Mouse (Mus musculus) brain, embryonic 18.5 days (tissue): Measurements from ENCODE around the gene Gm26938.

ENCODE experiments used
- DNase-seq: peaks from one replicate; pipeline ENCODE4 v3.0.0-alpha.2; 2012; ENCODE audit warnings: low read depth, low spot score

Gene Gm26938

GRCm38 (mm10) chr5:139826357-139827055, at the start of gene Gm26938, which contains the start of gene Psmg3:
Gene Gm26938, minus strand, starts transcription at chr5:139826407.
Gene Psmg3, minus strand, starts transcription at chr5:139826885.
- DNase-seq = peak; percentile 74

- no peak for DNase-seq
Observed at GRCm38 (mm10) chr5:139871526-139871925, 45.3 kb upstream of the Gm26938 start.

DNA sequence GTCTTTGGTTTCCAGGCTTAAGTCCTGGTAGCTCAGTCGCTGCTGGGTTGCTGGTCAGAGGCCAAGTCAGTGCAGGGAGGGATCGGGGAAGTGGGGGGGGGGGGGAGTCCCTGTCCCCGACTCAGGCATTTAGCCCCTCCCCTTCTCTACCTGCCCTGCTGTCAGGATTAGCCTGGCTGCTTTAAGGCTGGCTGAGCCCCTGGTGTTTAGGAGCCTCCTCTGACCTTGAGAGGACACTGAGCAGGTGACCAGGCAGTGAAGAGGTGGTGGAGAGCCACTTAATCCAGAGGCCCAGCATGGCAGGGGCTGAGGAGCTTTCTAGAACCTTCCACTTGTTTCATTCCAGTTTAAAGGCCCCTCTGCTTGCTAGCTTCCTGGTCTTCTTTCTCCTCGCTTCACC, 44.7 kb upstream of the Gm26938 start:
- DNase-seq = no peak

GRCm38 (mm10) chr5:139862759-139863158, 36.6 kb upstream of the Gm26938 start:
- DNase-seq = peak; percentile 20

DNA sequence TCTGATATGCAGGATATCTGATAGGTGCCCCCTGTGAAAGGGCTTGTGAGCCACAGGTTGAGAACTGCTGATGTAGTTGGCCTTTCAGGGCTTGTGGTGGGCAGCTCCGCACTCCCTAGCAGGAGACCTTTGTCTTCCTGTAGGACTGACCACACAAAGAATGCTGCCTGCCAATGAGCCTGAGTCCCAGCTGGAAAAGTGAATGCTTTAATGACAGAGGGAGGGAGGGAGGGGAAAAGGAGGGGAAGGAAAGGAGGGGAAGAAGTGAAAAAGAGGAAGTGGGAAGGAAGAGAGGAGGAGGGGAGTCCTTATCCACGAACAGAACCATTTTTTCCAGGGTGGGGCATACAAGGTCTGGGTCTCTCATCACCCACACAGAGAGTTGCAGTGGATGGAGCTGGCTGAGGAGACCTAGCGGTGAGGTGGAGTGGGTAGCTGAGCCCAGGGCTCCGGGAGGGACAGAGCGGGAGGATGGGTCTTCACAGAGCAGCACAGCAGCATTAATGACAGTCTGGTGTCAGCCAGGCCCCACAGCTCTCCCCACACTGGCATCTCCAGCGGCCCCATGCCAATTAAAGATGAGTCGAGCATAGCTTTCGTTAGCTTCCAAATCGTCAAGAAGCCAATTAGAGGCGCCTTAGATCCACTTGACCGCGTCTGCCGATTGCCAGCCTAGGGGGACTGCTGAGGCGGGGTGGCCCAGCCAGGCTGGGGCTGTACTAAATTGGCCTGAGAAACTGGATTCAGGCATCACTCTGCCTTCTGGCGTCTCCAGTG, 34.3 kb upstream of the Gm26938 start:
- no peak for DNase-seq

- DNase-seq = no peak
Observed at GRCm38 (mm10) chr5:139849626-139850320, 23.6 kb upstream of the Gm26938 start.

- DNase-seq = no peak
Observed at GRCm38 (mm10) chr5:139839142-139839541, 12.9 kb upstream of the Gm26938 start.

GRCm38 (mm10) chr5:139838476-139838892, 12.3 kb upstream of the Gm26938 start:
- DNase-seq = peak; percentile 30

DNA sequence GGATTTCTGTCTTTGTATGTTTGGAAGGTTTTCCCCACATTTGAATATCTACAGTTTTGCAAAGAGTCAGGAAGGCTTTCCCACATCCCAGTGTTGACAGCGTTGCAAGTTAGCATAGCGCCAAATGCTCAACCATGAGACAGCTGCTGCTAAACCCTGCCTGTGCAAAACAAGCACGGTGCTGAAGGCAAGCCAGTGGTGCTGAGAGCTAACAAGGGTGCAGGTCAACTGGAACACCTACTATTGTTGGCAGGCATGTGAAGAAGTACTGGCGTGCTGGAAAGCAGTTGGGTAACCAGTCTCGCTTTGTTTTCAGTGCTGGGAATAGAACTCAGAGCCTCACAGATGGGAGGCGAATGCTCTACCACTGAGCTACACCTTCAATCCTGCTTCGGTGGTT, 9.5 kb upstream of the Gm26938 start:
- DNase-seq = no peak

DNA sequence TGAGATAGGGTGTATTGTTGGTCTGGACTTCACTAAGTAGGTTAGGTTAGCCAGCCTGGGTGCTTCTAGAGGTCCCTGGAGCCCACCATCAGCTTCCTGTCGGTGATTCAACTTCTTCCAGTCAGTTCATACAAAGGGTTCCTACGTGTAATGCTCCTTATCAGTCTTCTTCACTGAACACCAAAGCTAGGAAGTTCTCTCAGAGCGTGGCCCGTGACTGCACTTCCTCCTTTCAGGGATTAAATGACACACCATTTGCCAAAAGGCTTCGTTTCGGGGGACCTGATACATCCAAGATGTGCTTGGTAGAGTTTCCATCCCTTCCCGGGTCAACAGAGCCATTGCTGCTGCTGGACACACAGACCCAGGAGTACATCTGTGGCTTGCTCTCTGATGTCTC, 5.9 kb upstream of the Gm26938 start:
- no peak for DNase-seq

DNA sequence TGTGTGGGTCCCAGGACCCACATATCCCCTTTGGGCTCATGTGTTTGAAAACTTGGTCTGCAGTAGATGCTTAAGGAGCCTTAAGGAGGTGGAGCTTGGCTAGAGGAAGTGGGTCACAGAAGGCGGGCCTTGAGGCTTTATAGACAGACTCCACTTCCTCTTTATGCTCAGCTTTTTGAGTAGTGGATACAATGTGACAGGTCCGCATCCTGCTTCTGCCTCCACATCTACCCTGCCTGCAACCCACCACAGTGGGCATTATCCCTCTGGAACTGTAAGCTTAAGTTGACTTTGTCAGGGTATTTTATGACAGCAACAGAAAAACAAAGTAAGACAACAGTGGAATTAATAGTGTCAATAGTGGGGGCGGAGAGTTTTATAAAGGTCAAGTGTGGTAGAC, 4.5 kb upstream of the Gm26938 start:
- DNase-seq = no peak

- DNase-seq = peak; percentile 18
Observed at GRCm38 (mm10) chr5:139829384-139829783, 3.2 kb upstream of the Gm26938 start.

DNA sequence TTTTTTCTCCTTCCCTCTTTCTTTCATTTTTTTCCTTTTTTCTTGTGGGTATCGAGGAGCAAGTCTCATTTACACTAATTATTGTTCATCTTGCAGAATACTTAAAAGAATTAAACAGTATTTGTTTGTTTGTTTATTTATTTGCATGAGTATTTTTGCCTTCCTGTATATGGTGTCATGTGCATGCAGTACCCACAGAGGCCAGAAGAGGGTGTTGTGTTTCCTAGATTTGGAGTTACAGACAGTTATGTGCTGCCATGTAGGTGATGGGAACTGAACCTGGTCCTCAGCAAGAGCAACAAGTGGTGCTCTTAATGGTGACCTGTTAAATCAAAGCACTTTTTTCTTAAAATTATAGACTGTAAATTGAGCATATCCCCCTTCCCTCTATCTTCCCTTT, 1.4 kb upstream of the Gm26938 start:
- DNase-seq = no peak

DNA sequence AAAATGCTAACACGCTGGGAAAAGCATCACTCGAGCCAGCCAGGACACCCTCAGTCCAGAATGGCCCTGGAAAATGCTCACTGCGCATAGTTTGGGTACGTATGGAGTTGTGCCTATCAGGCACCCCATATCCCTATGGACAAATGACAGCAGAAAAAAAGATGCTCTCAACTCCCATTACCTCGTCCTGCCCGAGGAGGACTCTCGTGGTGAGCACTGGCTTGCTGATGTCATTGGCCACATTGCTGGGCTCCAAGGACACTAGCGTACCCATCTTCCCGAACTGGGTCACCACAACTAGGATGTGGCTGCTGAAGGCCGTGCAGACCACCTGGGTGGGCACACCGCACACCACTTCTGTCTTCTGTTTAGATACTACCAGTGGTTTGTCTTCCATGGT, 260 bp downstream of the Gm26938 start:
- no peak for DNase-seq

DNA sequence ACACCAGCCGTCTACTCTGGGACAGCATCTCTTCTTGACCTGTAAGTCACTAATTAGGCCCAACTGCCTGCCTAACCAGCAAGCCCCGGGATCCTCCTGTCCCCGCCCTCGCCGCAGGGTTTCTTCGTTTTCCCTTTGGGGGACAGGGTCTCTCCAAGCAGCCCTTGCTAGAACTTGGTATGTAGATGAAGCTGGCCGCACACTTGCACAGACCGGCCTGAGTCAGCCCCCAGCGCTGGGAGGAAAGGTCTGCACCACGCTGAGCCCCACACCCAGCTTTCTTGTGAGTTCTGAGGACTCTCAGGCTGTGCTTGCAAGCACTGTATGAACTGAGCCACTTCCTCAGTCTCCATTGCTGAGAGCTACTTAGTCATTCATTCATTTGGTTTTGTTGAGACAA, 1.7 kb downstream of the Gm26938 start:
- DNase-seq = no peak

DNA sequence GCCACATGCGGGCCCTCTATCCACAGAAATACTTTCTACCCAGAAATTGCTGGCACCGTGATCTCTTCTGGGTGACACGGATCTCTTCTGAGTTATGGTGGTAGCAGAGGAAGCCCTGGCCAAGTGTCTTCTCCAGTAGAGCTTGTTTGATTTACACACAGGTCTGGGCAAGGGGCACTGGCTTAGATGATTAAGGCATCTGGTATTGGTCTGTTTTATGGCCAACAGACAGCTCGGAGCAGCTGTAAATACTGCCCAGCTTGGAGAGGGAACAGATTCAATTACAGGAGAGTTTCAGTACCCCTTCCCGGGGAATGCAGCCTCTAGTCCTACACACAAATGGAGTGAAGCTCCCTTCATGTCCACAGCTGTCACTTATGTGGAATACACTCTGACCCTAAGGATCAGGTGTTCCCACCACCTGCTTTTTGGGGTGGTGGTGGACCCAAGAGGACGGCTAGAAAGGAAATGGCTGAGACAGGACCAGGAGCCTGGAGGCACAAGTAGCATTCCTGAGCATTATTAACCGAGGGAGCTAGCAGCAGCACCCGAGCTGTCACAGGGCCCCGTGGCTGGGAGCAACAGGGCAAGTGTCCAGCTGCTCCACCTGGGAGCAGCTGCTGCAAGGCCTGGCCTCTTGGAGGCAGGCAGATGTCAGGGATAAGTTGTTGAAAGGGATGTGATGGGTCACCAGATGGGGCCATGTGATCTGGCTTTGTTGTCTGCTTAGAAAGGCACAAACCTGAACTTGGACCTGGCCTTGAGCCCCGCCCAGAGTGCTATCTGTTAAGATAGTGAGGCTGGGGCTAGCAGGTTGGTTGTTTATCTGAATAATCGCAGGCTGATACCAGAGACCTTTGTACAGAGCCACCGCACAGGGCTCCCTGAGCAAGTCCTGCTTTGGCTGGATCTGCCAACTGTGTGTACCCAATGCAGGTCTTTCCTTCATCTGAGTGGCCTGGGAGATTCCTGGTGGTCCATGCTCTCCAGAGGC, 4.4 kb downstream of the Gm26938 start:
- no peak for DNase-seq

- DNase-seq = no peak
Observed at GRCm38 (mm10) chr5:139819538-139820181, 6.5 kb downstream of the Gm26938 start, which contains the start of gene Tmem184a. Gene Tmem184a, minus strand, starts transcription at chr5:139819917.

GRCm38 (mm10) chr5:139818801-139819200, 7.4 kb downstream of the Gm26938 start:
- DNase-seq = no peak

- no peak for DNase-seq
Observed at GRCm38 (mm10) chr5:139818056-139818455, 8.2 kb downstream of the Gm26938 start.

- no peak for DNase-seq
Observed at GRCm38 (mm10) chr5:139817292-139817691, 8.9 kb downstream of the Gm26938 start.

GRCm38 (mm10) chr5:139816445-139816844, 9.8 kb downstream of the Gm26938 start:
- no peak for DNase-seq
